Mouse (Mus musculus) gastrocnemius, postnatal 10 days (tissue): ENCODE measurements around the gene Prss21. TPM values are rescaled to one million over a fixed set of nuclear protein-coding genes. Genes with fewer than 3 reads are reported as not detected.

Experiments used
- DNase-seq: peaks from one replicate; pipeline ENCODE4 v3.0.0; 2021; ENCODE audit warnings: mixed read lengths
- long read RNA-seq, 2 experiments: library from polyadenylated mRNA; stranded (forward); transcript quantifications; one replicate each; pipeline ENCODE4 v2.0.0; 2021
- total RNA-seq, 2 experiments: library from RNA; stranded (reverse); gene quantifications; 2 replicates each; pipeline ENCODE4 v1.2.3; 2021

Gene Prss21
- not detected for total RNA-seq
- long read RNA-seq, experiment 1 = 0 reads
- long read RNA-seq, experiment 2 = 0 reads

DNA sequence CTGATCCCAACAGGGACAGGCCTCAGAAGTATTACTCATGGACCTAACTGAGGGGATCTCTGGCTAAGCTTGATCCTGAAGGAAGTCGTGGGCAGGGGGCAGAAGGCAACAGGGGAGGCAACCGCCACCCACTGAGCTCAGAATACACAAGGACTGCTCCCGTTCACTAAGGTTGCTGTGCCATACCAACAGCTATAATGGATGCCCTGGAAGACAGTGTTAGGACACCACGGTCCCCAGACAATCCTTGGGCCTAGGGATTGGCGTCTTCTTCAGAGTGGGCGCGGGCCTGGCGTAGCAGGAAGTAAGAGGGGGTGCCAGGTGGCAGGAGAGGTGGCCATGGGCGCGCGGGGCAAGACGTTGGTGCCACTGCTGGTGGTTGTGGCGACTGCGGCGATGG is at the start of gene Prss21:
Gene Prss21 (plus strand): TSS at position 301 of the 400 bp plus-strand sequence.
- DNase-seq = no peak

DNA sequence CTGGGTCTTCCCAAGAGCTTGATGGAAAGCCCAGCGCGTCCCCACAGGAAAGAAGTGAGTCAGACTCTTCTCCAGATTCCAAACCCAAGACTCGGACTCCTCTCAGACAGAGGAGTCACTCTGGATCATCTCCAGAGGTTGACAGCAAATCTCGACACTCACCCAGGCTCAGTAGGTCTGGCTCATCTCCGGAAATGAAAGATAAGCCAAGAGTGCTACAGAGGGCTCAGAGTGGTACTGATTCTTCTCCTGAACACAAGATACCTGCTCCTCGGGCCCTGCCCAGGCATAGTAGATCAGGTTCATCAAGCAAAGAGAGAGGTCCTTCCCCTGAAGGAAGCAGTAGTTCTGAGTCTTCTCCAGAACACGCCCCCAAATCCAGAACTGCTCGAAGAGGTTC is 49.3 kb upstream of the Prss21 start:
- DNase-seq = no peak

DNA sequence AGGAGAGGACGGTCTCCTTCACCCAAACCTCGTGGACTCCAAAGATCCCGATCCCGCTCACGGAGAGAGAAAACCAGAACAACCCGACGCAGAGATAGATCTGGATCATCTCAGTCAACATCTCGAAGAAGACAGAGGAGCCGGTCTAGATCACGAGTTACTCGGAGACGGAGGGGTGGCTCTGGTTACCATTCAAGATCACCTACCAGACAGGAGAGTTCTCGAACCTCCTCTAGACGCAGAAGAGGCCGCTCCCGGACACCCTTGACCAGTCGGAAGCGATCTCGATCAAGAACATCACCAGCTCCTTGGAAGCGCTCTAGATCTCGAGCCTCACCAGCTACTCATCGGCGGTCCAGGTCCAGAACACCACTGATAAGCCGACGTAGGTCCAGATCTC is 48.6 kb upstream of the Prss21 start:
- DNase-seq = no peak

DNA sequence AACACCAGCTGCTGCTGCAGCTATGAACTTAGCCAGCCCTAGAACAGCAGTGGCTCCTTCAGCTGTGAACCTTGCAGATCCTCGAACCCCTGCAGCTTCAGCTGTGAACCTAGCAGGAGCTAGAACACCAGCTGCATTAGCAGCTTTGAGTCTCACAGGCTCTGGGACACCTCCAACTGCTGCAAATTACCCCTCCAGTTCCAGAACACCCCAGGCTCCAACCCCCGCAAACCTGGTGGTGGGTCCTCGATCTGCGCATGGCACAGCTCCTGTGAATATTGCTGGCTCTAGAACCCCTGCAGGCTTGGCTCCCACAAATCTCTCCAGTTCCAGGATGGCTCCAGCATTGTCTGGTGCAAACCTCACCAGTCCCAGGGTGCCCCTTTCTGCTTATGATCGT is 47.1 kb upstream of the Prss21 start:
- DNase-seq = no peak

DNA sequence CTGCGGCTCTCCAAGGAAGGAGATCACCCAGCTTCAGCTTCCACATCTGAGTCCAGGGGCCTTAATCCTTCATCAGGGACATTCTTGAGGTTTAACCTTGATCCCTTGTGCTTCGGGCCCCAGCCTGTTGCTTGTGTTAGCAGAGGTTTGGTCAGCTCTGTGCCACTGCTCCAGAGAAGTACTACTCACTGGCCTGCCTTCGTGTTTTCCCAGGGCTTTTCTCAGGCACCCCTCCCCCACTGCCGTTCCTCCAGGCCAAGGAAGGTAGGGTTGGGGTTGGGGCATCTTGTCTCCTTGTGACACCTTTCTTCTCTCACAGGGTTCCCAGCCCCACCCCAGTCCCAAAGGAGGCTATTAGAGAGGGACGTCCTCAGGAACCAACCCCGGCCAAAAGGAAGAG is 45.8 kb upstream of the Prss21 start:
- DNase-seq = no peak

DNA sequence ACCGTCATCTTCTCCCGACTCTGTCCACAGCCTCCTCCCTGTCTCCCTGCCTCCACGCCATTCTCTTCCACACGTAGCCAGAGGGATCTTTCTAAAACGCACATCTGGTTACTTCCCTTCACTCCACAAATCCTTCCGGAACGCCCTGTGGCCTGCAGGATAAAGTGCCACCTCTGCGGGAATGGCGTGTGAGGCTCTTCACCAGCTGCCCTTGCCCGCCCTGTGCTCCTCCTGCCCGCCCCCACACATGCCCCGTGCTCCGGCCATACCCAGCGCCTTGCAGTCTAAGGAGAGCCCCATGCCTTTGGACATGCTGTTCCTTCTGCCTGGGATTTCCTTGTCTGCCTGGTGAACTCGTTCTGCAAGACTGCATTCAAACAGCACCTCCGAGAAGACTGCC is 44.8 kb upstream of the Prss21 start:
- no peak for DNase-seq

DNA sequence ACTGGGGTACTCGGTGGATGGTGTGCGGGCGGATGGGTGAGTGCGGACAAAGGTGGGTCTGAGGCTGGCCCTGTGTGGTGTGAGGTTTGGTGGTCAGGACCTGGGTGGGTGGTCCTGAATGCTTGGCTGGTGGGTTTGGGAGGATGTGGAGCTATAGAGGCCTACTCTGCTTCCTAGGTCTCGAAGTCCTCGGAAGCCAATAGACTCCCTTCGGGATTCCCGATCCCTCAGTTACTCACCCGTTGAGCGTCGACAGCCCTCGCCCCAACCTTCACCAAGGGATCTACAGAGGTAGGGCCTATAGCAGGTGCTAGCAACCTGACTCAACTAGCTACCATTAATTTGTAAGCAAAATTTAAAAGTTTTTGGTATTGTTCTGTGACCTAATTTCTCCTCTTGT is 44.2 kb upstream of the Prss21 start:
- no peak for DNase-seq

DNA sequence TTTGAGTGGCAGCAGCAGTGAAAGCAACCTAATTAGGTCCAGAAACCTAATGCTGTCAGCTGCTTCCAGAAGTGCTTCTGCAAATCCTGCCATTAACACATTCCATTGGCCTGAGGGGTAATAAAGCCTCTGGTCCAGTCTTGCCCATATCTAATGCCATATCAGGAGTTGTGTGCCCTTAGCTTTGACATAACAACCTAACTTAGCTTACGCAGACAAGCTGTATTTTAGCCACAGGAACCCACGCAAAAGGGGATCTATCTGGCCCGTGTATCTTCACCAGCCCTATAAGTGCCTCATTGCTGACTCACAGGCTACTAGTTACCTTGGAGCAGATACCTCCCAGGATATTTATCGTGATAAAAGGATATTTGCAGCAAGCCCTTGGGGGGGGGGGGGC is 42.3 kb upstream of the Prss21 start:
- DNase-seq = no peak

DNA sequence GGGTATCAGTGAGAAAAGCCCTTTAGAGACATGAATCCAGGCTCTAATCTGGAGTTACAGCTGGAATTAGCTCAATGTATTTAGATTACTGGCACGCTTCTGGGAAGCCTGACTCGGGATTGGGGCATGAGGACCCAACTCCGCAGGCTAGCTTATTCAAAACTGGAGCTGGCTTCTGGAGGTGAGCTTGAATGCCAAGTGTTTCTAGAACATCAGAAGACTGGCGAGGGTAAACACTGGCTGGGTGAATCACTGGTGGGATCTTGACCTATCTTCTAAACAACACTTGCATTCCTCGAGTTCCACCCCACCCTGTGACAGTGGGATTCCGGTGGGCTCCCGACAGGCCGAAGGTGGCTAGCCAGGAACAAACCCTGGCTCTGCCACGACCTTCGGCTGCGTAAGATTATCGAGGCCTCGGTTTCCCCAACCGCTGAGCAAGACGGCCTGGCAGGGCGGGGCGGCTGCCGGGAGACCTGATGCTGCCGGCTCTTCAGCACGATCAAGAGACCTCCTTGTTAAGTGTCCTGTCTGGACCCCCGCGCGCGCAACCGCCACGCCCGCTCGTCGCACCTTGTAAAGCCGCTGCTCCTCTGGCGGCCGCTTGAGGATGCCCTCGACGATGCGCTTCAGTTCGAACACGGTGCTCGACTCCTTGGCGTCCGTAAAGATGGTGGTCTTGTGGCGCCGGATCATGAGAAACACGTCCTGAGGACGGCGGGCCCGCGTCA is 39.4 kb upstream of the Prss21 start:
- peak; percentile 47 for DNase-seq

DNA sequence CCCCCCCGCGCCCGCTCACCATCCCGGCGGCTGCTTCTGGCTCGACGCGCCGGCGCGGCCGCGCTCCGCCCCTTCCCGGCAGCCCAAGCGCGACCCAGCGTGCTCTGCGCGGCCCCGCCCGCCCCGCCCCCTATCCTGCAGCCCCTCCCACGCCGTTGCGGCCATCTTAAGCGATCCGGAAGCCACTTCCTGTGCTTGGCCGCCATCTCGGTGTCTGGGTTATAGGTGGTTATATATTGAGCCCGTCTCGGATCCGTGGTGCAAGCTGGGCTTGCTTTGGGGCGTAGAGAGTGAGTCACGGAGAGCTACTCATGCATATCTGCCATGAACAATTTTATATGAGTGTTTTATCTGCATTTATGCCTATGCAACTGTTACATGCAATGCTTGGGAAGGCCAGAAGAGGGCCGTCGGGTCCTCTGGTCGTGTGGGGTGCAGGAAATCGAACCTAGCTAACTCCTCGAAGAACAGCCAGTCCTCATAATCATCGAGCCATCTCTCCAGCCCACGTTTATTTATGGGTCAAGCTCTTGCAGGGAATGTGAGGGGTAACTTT is 38.7 kb upstream of the Prss21 start, which contains the start of gene Elob:
Gene Elob (minus strand): TSS at position 73 of the 556 bp plus-strand sequence.
- DNase-seq = peak; percentile 81

DNA sequence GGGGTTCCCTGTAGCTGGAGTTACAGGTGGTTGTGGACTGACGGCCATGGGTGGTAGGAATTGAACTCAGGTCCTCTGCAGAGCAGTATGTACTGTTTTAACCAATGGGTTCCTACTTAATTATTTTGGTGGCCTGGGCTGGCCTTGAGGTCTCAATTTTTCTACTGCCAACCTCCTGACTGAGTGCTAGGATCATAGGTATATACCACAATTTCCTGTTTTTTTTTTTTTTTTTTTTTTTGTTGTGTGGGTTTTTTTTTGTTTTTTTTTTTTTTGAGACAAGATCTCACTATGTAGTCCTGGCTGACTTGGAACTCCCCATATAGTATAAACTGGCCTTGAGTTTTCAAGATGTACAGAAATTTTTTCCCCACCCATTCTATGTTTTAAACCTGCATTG is 36.7 kb upstream of the Prss21 start:
- DNase-seq = no peak

DNA sequence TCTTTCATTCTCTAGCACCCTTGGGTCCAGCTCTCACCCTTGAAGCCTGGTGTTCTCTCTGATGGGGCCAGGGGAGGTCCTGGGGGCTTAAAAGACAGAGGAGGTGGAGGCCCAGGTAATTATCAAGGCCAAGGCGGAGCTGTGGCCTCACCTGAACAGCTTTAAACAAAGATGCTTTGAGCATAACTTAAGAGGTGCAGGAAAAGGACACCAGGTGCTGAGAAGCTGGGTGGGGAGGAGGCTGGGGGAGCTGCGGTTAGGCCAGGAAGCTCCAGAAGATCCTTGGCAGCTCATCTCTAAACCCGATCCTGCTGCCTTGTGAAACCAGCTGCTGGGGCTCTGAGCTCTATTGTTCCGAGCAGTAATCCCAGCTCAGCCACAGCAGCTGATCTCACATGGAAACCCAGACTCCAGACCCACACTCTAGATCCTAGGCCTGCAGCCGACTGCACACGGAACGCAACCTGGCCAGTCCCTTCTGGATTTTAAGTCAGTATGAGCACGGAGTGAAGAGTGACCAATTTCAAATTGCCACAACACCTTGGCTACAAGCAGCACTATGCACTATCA is 31.8 kb upstream of the Prss21 start, which contains the start of gene Prss33:
Gene Prss33 (minus strand): TSS at position 51 of the 570 bp plus-strand sequence.
- DNase-seq = no peak

DNA sequence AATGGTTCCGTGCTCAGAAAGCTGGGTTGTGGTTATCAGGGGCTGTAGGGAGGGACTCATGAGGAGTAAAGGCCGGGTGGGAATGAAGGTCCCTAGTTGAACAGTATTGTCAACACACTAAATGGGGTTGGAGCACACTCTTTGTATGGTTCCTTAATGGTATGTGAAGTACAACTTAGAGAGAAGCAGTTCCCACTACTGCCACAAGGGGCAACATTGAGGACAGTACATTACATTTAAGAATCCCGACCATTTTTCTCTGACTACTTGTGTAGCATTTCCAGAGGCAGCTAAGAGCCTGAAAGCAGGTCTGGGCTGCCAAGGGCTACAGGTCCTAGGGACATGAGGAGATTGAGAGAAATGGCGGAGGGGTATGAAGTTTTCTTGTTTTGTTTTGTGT is 26.7 kb upstream of the Prss21 start:
- peak; percentile 61 for DNase-seq

DNA sequence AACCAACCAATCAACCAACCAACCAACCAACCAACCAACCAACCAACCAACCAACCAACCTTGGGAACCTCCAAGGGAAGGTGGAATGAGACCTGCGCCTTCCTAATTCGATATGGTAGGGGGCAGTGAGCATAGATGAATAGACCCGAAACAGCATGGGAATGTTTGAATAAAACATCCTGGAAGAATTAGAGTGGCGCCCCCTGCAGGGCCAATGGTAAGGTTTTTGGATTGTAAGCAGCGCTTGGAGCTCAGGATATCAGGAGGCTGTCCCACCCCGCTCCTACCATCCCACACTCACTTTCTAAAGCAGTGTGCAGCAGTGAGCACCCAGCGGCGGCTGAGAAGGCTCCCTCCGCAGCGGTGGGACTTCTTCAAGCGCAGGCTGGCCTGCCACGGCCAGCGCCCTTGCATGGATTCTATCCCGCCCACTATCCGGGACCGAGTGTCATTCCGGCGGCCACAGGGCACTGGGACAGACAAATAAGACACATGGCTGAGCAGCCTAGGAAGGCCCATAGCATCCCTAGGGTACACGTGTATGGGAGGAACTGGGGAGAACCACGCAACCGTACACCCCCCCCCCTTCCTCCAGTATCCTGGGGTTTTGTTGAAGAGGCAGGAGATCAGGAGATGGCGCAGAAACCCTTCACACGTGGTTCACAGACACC is 24.6 kb upstream of the Prss21 start:
- DNase-seq = no peak

DNA sequence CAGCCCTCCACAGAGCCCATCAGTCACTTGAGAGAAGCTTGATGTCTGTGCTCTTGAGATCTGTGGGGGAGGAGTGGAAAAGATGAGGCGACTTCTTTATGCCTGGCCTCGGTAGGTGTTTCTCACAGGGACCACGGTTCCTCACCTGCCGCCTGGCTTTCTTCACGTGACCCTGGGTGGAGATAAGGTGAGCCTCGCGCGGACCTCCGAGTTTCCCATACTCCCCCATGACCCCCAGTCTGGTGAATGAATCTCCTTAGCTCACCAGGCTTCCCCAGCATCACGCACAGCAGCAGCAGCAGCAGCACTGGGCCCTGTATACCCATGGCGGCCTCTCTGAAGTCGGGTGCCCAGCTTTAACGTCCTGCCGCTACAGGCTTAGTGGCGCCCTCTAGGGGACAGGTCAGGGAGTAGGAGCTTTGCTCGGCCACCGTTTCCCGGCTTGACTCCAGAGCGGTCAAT is 24.0 kb upstream of the Prss21 start, which contains the start of the genes Prss32 and Prss41:
Gene Prss32 (plus strand): TSS at position 44 of the 462 bp plus-strand sequence.
Gene Prss41 (minus strand): TSS at position 361 of the 462 bp plus-strand sequence.
- peak; percentile 68 for DNase-seq

DNA sequence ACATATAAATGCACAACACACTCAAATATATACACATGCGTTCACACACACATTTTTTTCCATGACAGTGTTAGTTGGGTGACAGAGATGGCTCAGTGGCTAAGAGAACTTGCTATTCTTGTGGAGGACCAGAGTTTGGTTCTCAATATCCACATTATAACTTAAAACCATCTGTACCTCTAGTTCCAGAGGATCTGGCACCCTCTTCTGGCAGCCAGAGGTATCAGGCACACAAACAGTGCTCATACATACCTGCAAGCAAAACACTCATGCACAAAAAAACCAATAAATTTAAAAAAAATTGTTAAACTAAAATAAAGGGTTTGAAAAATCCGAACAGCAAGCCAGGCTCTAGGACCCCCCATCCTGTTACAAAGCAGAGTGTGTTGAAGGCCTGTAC is 17.8 kb upstream of the Prss21 start:
- no peak for DNase-seq

DNA sequence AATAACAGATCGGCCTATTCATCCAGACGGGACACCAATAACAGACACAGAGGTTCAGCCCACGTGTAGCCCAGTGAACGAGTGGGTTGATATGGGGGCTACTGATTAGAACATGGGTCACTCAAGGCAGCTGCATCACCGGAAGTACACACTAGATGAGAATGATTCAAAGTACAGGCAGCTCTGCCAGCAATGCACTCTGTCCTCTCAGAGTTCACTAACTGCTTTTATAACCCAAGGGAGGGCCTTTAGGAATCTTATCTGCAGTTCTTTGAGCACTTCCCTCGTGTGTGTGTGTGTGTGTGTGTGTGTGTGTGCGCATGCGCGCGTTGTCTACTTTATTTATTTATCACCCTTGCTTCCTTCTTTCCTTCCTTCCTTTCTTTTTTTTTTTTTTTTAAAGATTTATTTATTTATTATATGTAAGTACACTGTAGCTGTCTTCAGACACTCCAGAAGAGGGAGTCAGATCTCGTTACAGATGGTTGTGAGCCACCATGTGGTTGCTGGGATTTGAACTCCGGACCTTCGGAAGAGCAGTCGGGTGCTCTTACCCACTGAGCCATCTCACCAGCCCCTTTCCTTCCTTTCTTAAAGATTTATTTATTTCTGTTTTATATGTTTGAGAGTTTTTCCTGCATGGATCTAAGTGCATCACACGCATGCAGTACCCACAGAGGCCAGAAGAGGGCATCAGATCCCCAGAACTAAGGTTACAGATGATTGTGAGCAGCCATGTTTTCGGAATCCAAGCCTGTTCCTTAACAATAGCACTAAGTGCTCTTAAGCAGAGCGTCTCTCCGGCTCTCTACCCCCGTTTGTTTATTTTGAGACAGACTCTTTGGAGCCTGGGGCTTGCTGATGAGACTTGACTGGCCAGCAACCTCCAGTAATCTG is 16.8 kb upstream of the Prss21 start:
- DNase-seq = peak; percentile 72

DNA sequence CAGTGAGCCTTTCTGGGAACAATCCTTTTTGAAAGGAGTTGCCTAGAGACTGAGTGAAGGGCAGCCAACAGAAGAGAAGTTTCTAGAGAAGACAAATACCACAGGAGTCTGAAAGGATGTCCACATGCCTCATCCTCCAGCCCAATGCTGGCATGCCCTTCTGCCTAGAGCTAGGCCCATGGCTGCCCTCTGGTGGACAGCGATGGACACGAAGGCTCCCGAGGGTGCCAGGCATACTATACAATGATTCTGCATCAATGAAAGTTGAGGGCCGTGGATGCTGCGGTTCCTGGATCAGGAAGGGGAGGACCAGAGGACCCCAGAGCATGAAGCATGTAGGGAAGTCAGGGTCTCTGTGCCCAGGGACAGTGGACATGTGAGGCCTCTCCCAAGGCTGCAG is 14.6 kb upstream of the Prss21 start:
- peak; percentile 67 for DNase-seq

DNA sequence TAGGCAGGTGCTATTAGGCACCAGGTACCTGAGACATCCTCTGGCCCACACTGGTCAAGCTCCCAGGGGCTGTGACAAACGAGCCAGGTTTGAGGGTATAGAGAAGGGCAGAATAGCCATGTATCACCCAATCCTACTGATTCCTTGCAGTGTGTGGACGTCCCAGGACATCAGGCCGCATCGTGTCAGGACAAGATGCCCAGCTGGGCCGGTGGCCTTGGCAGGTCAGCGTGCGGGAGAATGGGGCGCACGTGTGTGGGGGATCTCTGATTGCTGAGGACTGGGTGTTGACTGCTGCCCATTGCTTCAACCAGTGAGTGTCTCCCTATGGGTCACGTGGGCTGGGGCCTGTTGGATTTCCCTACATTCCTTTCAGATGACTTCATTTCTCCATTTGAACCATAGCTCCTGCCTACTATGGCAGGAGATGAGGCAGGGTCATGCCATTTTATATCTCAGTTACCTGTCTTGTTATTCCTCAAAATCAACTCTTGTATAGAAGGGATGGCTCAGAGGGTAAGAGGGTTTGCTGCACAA is 13.6 kb upstream of the Prss21 start:
- no peak for DNase-seq

DNA sequence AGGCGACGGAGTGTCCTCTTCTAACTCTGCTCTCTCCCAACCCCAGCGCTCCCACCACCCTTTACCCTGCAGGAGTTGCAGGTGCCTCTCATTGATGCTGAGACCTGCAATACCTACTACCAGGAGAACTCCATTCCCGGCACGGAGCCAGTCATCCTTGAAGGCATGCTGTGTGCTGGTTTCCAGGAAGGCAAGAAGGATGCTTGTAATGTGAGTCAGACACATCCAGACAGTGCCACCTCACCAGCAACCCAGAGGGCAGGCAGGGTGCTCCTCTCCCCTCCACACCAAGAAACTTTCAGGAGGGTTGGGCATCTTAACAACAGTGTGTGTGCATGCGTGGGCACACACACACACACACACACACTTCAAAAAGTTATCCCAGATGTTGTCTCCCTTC is 10.7 kb upstream of the Prss21 start:
- DNase-seq = no peak

DNA sequence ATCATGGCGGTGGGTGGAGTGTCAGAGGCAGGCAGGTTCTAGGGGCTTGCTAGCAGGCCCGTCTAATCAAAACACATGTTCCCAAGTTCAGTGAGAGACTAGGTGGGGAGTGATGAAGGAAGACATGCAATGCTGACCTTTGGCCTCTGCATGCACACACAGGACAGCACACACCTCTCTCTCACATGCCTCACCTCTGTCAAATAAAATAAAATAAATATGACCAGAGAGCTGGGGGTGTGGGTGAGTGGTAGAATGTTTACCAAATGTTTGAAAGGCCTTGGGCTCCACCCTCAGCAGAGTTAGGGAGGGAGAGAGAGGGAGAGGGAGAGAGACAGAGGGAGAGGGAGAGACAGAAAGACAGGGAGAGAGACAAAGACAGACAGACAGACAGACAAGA is 9.9 kb upstream of the Prss21 start:
- DNase-seq = no peak
